Mouse (Mus musculus) adrenal gland, adult (tissue): ENCODE results near the gene Ccdc146.

Experiments
- DNase-seq, 2 experiments: peaks; one replicate each; pipeline ENCODE4 v3.0.0; 2022 to 2023; ENCODE audit warnings: low spot score in 1 of 2; ENCODE audit not compliant: inconsistent age in 2 of 2

Ccdc146 gene

GRCm38 (mm10) chr5:21267090-21267489 is 157.4 kb downstream of the Ccdc146 start:
- no peak for DNase-seq

- DNase-seq: peak; percentile 77 to 94
Measured at GRCm38 (mm10) chr5:21265049-21265448, 159.4 kb downstream of the Ccdc146 start.

GRCm38 (mm10) chr5:21264352-21265021 is 160.0 kb downstream of the Ccdc146 start:
- no peak for DNase-seq

GRCm38 (mm10) chr5:21263202-21264055 is 161.0 kb downstream of the Ccdc146 start:
- DNase-seq: peak in 1 of 2 experiments; percentile 80

GRCm38 (mm10) chr5:21261202-21261844 is 163.2 kb downstream of the Ccdc146 start:
- DNase-seq: peak in 1 of 2 experiments; percentile 47

- DNase-seq: peak in 1 of 2 experiments; percentile 39
Measured at GRCm38 (mm10) chr5:21260746-21261145, 163.7 kb downstream of the Ccdc146 start.

- DNase-seq: no peak
Measured at GRCm38 (mm10) chr5:21257806-21258205, 166.7 kb downstream of the Ccdc146 start.

GRCm38 (mm10) chr5:21257126-21257525 is 167.4 kb downstream of the Ccdc146 start:
- peak in 1 of 2 experiments; percentile 37 for DNase-seq

- DNase-seq: peak in 1 of 2 experiments; percentile 16
Measured at GRCm38 (mm10) chr5:21255551-21256132, 168.8 kb downstream of the Ccdc146 start.

- DNase-seq: peak in 1 of 2 experiments; percentile 12
Measured at GRCm38 (mm10) chr5:21254731-21255525, 169.5 kb downstream of the Ccdc146 start.

GRCm38 (mm10) chr5:21248834-21249233 is 175.6 kb downstream of the Ccdc146 start:
- DNase-seq: peak in 1 of 2 experiments; percentile 14

GRCm38 (mm10) chr5:21247916-21248315 is 176.6 kb downstream of the Ccdc146 start:
- DNase-seq: no peak

- DNase-seq: peak; percentile 65 to 84
Measured at GRCm38 (mm10) chr5:21246794-21247193, 177.7 kb downstream of the Ccdc146 start.

- peak in 1 of 2 experiments; percentile 22 for DNase-seq
Measured at GRCm38 (mm10) chr5:21245241-21245640, 179.2 kb downstream of the Ccdc146 start.

GRCm38 (mm10) chr5:21244575-21244974 is 179.9 kb downstream of the Ccdc146 start:
- no peak for DNase-seq
